Mouse (Mus musculus): ENCODE measurements around the gene Trappc6a. TPM values are rescaled to one million over a fixed set of nuclear protein-coding genes. Genes with fewer than 3 reads are reported as not detected.

Gene Trappc6a
- polyA plus RNA-seq, 1 experiment from 2014 or later, result 82.3 TPM

DNA sequence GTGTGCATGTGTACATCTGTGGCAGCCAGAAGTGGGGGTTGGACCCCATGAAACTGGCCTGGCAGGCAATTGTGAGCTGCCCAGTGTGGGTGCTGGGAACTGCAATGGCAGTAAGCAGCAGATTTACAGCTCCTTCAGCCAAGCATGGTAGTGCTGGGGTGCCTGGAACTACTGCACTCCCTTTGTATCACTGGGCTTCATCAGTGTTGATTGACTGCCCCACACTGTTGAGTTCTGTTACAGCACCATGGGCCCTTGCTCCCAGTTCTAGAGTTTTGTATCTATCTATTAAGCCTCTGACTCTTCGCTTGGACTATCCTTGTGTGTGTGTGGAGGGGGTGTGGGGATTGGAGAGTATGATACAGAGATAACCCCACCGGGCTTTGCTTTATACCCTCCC, 31.1 kb upstream of the Trappc6a start:
- Histone ChIP-seq H3K4me3 (ENCODE audit: low read depth, low read length) (no peak overlapping the region), H3K27ac (replicated peaks; ENCODE audit: low read depth, low read length) (no peak overlapping the region), H3K4me2 (ENCODE audit: low read depth, severe bottlenecking) (no peak overlapping the region), H3K27me3 (ENCODE audit: control insufficient read depth, insufficient read depth, low read length) (peaks cover 24% of the 10 kb centered on the region), H3K4me1 (ENCODE audit: control insufficient read depth, insufficient read depth, low read length) (0 out of 2 replicates have a peak, but pooled peaks cover 3% of the 10 kb centered on the region), H3K9me3 (ENCODE audit: control insufficient read depth, low read length) (no peaks in the 10 kb centered on the region), H3K36me3 (ENCODE audit: control insufficient read depth, insufficient read depth, low read length) (no peaks in the 10 kb centered on the region), H3K9ac (ENCODE audit: low read length) (no peak overlapping the region)
- 67% methylated on average over 2 of the region's 2 CpGs for WGBS
- DNase-seq (ENCODE audit: low spot score) (no peak), ATAC-seq (ENCODE audit: insufficient number of reproducible peaks, low FRiP score, low TSS enrichment, low read depth) (no peak)

DNA sequence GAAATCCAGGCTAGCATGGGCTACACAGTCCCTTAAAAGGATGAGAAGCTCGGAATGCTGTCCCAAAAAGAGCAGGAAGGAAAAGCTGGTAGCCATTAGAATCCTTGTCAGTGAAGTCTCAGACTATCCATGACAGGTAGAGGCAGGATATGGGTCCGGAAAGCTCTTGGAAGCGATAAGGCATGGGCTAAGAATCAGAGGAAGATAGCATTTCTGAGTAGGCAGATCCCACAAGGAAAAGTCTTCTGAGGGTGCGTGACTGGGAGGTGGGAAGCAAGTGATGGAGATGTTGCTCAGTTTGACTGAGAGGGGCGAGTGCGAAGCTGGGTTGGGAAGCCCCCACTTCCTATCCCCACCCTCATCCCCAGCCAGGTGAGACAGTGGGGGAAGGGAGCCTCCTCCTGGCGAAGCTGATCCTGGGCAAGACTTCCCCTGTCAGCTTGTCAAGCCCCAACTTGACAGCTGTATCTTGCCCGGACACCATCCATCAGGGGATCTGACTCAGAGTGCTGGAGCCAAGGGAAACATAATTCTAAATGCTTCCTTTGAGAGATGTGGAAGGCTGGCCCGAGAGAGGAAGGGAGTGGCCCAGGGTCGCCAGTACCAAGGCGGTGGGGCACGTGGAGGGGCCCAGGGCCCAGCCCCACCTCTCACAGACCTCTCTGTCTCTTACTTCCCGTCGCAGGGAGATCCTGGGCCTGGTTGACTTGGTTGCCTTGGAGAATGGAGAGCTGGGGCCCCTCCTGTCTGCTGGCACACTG, 30.4 kb upstream of the Trappc6a start:
- ATAC-seq (ENCODE audit: insufficient number of reproducible peaks, low FRiP score, low TSS enrichment, low read depth) (no peak), DNase-seq (ENCODE audit: low spot score) (no peak)
- Histone ChIP-seq H3K4me1 (ENCODE audit: control insufficient read depth, insufficient read depth, low read length) (0 out of 2 replicates have a peak, but pooled peaks cover 3% of the 10 kb centered on the region), H3K4me2 (ENCODE audit: low read depth, severe bottlenecking) (no peak overlapping the region), H3K36me3 (ENCODE audit: control insufficient read depth, insufficient read depth, low read length) (no peaks in the 10 kb centered on the region), H3K27ac (replicated peaks; ENCODE audit: low read depth, low read length) (no peak overlapping the region), H3K9me3 (ENCODE audit: control insufficient read depth, low read length) (no peaks in the 10 kb centered on the region), H3K4me3 (ENCODE audit: low read depth, low read length) (no peak overlapping the region), H3K27me3 (ENCODE audit: control insufficient read depth, insufficient read depth, low read length) (peaks cover 18% of the 10 kb centered on the region; the same call in 1 of the 2 replicates), H3K9ac (ENCODE audit: low read length) (no peak overlapping the region)
- 25% methylated on average over 14 of the region's 14 CpGs for WGBS

GRCm38 (mm10) chr7:19483281-19483680, 24.9 kb upstream of the Trappc6a start:
- no peaks in the 10 kb centered on the region for H3K4me1 ChIP-seq (ENCODE audit: control insufficient read depth, insufficient read depth, low read length)
- peaks cover 11% of the 10 kb centered on the region; the same call in 1 of the 2 replicates for H3K27me3 ChIP-seq (ENCODE audit: control insufficient read depth, insufficient read depth, low read length)
- no peak overlapping the region for H3K9ac ChIP-seq (ENCODE audit: low read length)
- H3K4me3 ChIP-seq (ENCODE audit: low read depth, low read length), result no peak overlapping the region
- no peak for DNase-seq (ENCODE audit: low spot score)
- 86% methylated on average over 8 of the region's 8 CpGs for WGBS
- H3K27ac ChIP-seq (replicated peaks; ENCODE audit: low read depth, low read length), result no peak overlapping the region
- H3K4me2 ChIP-seq (ENCODE audit: low read depth, severe bottlenecking), result no peak overlapping the region
- H3K36me3 ChIP-seq (ENCODE audit: control insufficient read depth, insufficient read depth, low read length), result no peaks in the 10 kb centered on the region
- no peaks in the 10 kb centered on the region for H3K9me3 ChIP-seq (ENCODE audit: control insufficient read depth, low read length)
- no peak for ATAC-seq (ENCODE audit: insufficient number of reproducible peaks, low FRiP score, low TSS enrichment, low read depth)

- Histone ChIP-seq H3K27ac (replicated peaks; ENCODE audit: low read depth, low read length) (no peak overlapping the region), H3K27me3 (ENCODE audit: control insufficient read depth, insufficient read depth, low read length) (peaks cover 31% of the 10 kb centered on the region), H3K9ac (ENCODE audit: low read length) (no peak overlapping the region), H3K4me2 (ENCODE audit: low read depth, severe bottlenecking) (no peak overlapping the region), H3K4me1 (ENCODE audit: control insufficient read depth, insufficient read depth, low read length) (no peaks in the 10 kb centered on the region), H3K9me3 (ENCODE audit: control insufficient read depth, low read length) (no peaks in the 10 kb centered on the region; the same call in 1 of the 2 replicates), H3K36me3 (ENCODE audit: control insufficient read depth, insufficient read depth, low read length) (no peaks in the 10 kb centered on the region), H3K4me3 (ENCODE audit: low read depth, low read length) (no peak overlapping the region)
- no peak for ATAC-seq (ENCODE audit: insufficient number of reproducible peaks, low FRiP score, low TSS enrichment, low read depth)
- WGBS, result 100% methylated on average over 1 of the region's 1 CpGs
- no peak for DNase-seq (ENCODE audit: low spot score)
Observed at GRCm38 (mm10) chr7:19485488-19485887, 22.7 kb upstream of the Trappc6a start.

DNA sequence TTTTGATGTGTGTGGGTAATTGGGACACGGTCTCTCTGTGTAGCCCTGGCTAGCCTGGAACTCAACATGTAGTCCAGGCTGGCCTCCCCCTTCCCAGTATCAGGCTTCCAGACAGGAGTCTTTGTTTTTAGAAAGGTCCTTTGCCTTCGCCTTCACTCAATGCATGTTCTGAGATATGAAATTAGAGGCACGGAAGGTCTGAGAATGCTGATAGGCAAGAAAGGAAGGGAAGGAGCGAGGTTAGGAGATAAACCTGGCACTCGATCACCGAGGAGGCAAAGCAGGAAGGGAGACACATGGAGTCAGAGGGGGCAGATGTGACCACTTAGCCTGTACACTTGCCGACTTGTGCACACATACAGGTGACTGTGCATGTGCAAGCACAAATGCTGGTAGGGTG, 21.6 kb upstream of the Trappc6a start:
- Histone ChIP-seq H3K36me3 (ENCODE audit: control insufficient read depth, insufficient read depth, low read length) (no peaks in the 10 kb centered on the region), H3K4me3 (ENCODE audit: low read depth, low read length) (no peak overlapping the region), H3K4me1 (ENCODE audit: control insufficient read depth, insufficient read depth, low read length) (peaks cover 2% of the 10 kb centered on the region; the same call in 1 of the 2 replicates), H3K4me2 (ENCODE audit: low read depth, severe bottlenecking) (no peak overlapping the region), H3K9ac (ENCODE audit: low read length) (no peak overlapping the region), H3K27me3 (ENCODE audit: control insufficient read depth, insufficient read depth, low read length) (peaks cover 41% of the 10 kb centered on the region), H3K9me3 (ENCODE audit: control insufficient read depth, low read length) (no peaks in the 10 kb centered on the region; the same call in 1 of the 2 replicates), H3K27ac (replicated peaks; ENCODE audit: low read depth, low read length) (no peak overlapping the region)
- WGBS, result 87% methylated on average over 7 of the region's 7 CpGs
- no peak for DNase-seq (ENCODE audit: low spot score)
- ATAC-seq (ENCODE audit: insufficient number of reproducible peaks, low FRiP score, low TSS enrichment, low read depth), result no peak

DNA sequence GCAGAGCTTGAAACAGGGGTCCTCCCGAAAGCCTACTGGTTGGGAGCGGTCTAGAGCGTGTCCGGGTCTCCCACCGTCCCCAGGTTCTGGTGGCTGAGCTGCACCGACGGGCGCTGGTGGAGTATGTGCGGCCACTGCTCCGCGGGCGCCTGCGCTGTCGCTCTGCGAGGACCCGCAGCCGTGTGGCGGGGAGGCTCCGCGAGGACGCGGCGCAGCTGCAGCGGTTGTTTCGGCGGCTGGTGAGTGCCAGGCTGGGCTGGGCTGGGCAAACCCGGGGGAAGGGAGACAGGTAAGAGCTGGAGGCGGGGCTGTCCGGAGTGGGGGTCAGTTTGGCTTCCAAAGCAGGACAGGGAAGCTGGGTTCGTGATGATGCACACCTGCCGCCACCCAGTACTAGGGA, 18.7 kb upstream of the Trappc6a start:
- Histone ChIP-seq H3K27me3 (ENCODE audit: control insufficient read depth, insufficient read depth, low read length) (peaks cover 42% of the 10 kb centered on the region), H3K4me1 (ENCODE audit: control insufficient read depth, insufficient read depth, low read length) (peaks cover 8% of the 10 kb centered on the region; the same call in 1 of the 2 replicates), H3K9ac (ENCODE audit: low read length) (no peak overlapping the region), H3K4me2 (ENCODE audit: low read depth, severe bottlenecking) (peak overlapping the region; percentile 36), H3K4me3 (ENCODE audit: low read depth, low read length) (peak overlapping the region; percentile 10; the same call in 1 of the 2 replicates), H3K27ac (replicated peaks; ENCODE audit: low read depth, low read length) (no peak overlapping the region), H3K36me3 (ENCODE audit: control insufficient read depth, insufficient read depth, low read length) (no peaks in the 10 kb centered on the region), H3K9me3 (ENCODE audit: control insufficient read depth, low read length) (no peaks in the 10 kb centered on the region; the same call in 1 of the 2 replicates)
- DNase-seq (ENCODE audit: low spot score) (peak; percentile 57), ATAC-seq (ENCODE audit: insufficient number of reproducible peaks, low FRiP score, low TSS enrichment, low read depth) (no peak)
- 4% methylated on average over 31 of the region's 31 CpGs for WGBS

- H3K27me3 ChIP-seq (ENCODE audit: control insufficient read depth, insufficient read depth, low read length), result peaks cover 40% of the 10 kb centered on the region
- H3K27ac ChIP-seq (replicated peaks; ENCODE audit: low read depth, low read length), result no peak overlapping the region
- WGBS, result 3% methylated on average over 26 of the region's 26 CpGs
- H3K4me3 ChIP-seq (ENCODE audit: low read depth, low read length), result peak overlapping the region; percentile 23
- H3K4me2 ChIP-seq (ENCODE audit: low read depth, severe bottlenecking), result peak overlapping the region; percentile 59
- H3K36me3 ChIP-seq (ENCODE audit: control insufficient read depth, insufficient read depth, low read length), result no peaks in the 10 kb centered on the region
- DNase-seq (ENCODE audit: low spot score) (peak; percentile 64), ATAC-seq (ENCODE audit: insufficient number of reproducible peaks, low FRiP score, low TSS enrichment, low read depth) (no peak)
- no peaks in the 10 kb centered on the region; the same call in 1 of the 2 replicates for H3K9me3 ChIP-seq (ENCODE audit: control insufficient read depth, low read length)
- H3K9ac ChIP-seq (ENCODE audit: low read length), result peak overlapping the region; percentile 37; the same call in 1 of the 2 replicates
- H3K4me1 ChIP-seq (ENCODE audit: control insufficient read depth, insufficient read depth, low read length), result peaks cover 8% of the 10 kb centered on the region; the same call in 1 of the 2 replicates
Observed at GRCm38 (mm10) chr7:19491731-19492130, 16.5 kb upstream of the Trappc6a start.

- H3K4me2 ChIP-seq (ENCODE audit: low read depth, severe bottlenecking), result no peak overlapping the region
- H3K4me1 ChIP-seq (ENCODE audit: control insufficient read depth, insufficient read depth, low read length), result peaks cover 8% of the 10 kb centered on the region; the same call in 1 of the 2 replicates
- H3K4me3 ChIP-seq (ENCODE audit: low read depth, low read length), result no peak overlapping the region
- H3K9ac ChIP-seq (ENCODE audit: low read length), result no peak overlapping the region
- peaks cover 17% of the 10 kb centered on the region for H3K27me3 ChIP-seq (ENCODE audit: control insufficient read depth, insufficient read depth, low read length)
- no peaks in the 10 kb centered on the region for H3K9me3 ChIP-seq (ENCODE audit: control insufficient read depth, low read length)
- DNase-seq (ENCODE audit: low spot score) (no peak), ATAC-seq (ENCODE audit: insufficient number of reproducible peaks, low FRiP score, low TSS enrichment, low read depth) (no peak)
- WGBS, result 86% methylated on average over 25 of the region's 25 CpGs
- H3K27ac ChIP-seq (replicated peaks; ENCODE audit: low read depth, low read length), result no peak overlapping the region
- H3K36me3 ChIP-seq (ENCODE audit: control insufficient read depth, insufficient read depth, low read length), result no peaks in the 10 kb centered on the region
Observed at GRCm38 (mm10) chr7:19494751-19495474, 13.3 kb upstream of the Trappc6a start.
